Mouse (Mus musculus) megakaryocyte-erythroid progenitor cell, adult 5-6 weeks (primary cell): ENCODE results near the gene Camk2n2. TPM values are rescaled to one million over a fixed set of nuclear protein-coding genes. Genes with fewer than 3 reads are reported as not detected.
"Not testable (repeated sequence)": the region's sequence is repeated elsewhere in the genome, so short reads cannot be mapped to it uniquely, and the experiment has no call there.

Experiments used
- ATAC-seq: replicated peaks from 2 replicates; pipeline ENCODE4 v1.8.0; 2016; ENCODE audit warnings: mild to moderate bottlenecking, inconsistent platforms; ENCODE audit not compliant: severe bottlenecking, poor library complexity, low FRiP score, low TSS enrichment
- total RNA-seq, 2 experiments: library from RNA; stranded (forward) in 1 of 2; stranded (reverse) in 1 of 2; fragments of 200-1000, 215-1000 nt in 1 of 2; fragments of >200 nt in 1 of 2; fragmentation: Nextera tagmentation in 1 of 2; gene quantifications; 2 replicates each; pipeline ENCODE4 v1.2.3; 2014 to 2017

The Camk2n2 gene
- not detected in 2 replicates for total RNA-seq (2014; fragmentation: Nextera tagmentation)
- total RNA-seq (2017): not detected in 2 replicates

DNA sequence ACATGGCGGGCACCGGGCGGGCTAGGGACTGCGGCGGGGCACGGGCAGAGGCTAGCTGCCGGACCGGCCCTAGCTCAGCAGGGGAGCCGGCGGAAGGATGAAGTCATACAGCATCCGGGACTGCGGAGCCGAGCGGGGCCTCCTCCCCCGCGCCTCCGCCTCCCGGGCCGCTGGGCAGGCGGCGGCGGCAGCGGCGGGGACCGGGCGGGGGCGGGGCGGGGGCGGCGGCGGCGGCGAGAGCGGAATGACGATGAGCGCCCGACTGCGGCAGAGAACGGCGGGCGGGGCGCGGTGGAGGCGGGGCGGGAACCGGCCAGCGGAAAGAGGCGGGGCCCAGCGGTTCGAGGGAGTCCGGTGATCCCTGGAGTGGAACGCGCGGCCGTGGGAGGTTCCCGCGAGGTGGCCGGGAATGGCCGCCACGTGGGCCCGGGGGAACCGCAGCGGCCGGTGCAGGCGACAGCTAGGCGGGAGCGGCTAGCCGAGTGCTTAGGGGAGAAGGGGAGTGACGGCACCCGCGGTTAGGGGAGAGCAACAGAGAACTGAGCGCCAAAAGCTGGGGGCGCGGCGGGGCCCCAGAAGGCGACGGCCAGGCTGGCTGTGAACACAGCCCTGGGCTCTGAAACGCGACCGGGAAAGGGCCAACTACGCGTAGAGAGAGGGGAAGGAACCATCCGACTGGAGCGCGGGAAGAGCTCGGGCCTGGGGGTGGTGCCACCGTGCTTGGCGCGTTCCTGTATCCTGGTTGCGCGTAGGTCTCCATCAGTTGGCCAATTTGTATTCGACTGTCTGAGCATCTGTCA is at the start of gene Camk2n2:
TSS of gene Camk2n2 (minus strand) at position 97 of the 800 bp plus-strand sequence.
- 0 out of 2 replicates have a peak, but pooled peaks have one; percentile 15 for ATAC-seq

DNA sequence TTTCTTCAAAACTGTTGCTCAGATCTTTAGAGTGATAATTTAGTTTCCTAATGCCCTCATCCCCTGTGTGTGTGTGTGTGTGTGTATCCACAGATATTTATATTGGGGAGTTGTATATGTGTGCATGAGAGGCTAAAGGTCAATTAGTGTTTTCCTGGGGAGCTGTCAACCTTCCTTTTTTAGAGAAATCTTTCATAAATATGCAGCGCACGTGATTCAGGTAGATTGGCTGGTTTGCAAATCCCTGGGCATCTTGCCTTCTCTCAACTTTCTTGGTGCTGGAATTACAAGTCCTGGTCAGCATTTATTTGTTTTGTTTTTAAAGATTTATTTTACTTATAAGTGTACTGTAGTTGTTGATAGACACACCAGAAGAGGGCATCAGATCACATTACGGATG is 49.2 kb upstream of the Camk2n2 start:
- ATAC-seq: no peak

DNA sequence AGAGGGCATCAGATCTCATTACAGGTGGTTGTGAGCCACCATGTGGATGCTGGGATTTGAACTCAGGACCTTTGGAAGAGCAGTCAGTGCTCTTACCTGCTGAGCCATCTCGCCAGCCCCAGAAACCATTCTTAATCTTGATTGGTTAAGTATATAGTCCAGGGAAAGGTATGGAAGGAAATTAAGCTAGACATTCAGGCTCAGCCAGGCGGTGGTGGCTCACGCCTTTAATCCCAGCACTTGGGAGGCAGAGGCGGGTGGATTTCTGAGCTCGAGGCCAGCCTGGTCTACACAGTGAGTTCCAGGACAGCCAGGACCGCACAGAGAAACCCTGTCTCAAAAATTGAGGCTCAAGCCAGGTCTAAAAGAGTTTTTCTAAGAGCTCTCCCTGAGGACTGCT is 46.9 kb upstream of the Camk2n2 start, which contains the start of gene Eif4g1:
TSS of gene Eif4g1 (plus strand) at position 301 of the 400 bp plus-strand sequence.
- not testable (repeated sequence) for ATAC-seq

DNA sequence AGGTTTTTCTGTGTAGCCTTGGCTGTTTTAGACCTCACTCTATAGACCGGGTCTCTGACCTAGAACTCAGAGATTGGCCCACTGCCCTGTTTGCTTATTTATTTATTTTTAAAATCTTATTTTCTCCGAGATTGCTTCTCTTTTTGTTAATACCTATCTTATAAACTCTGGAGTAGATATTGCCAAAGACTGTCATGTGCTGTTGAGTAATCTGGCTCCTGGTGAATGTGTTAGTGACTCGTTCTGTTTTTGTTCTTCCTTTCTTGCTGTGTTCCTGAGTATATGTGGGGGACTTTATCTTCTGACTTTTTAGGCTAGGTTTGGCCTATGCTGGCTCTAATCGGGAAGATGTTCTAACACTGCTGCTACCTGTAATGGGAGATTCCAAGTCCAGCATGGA is 36.6 kb upstream of the Camk2n2 start:
- ATAC-seq: no peak

DNA sequence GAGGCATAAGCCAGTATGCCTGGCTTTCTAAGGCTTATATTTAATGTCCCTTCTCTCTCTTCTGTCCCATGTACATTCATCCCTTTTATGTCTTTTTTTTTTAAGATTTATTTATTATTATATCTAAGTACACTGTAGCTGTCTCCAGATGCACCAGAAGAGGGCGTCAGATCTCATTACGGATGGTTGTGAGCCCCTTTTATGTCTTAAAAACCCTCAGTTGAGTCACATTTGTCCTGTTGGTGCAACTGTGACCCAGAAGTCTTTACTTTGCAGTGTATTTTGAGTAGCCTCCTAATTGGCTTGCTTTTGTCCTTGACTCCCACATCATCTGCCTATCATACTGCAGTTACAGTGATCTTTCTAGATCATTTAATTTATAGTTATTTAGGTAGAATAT is 32.2 kb upstream of the Camk2n2 start:
- ATAC-seq: no peak

DNA sequence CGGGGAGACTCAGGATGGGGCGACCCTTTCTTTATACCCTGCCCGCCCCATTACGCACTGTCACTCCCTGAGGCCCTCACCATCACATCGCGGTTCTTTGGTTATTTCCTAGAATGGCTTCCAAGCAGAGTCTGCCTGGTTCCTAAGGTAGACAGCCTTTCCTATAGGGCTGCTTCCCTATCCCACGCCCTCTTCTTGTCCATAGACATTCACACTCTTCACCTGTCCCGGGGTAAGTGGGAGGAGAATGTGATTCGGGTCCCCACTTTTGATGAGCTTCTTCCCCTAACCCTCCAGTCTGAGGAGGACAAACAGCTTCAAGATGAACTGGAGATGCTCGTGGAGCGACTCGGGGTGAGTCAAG is 30.8 kb upstream of the Camk2n2 start:
- ATAC-seq: no peak

DNA sequence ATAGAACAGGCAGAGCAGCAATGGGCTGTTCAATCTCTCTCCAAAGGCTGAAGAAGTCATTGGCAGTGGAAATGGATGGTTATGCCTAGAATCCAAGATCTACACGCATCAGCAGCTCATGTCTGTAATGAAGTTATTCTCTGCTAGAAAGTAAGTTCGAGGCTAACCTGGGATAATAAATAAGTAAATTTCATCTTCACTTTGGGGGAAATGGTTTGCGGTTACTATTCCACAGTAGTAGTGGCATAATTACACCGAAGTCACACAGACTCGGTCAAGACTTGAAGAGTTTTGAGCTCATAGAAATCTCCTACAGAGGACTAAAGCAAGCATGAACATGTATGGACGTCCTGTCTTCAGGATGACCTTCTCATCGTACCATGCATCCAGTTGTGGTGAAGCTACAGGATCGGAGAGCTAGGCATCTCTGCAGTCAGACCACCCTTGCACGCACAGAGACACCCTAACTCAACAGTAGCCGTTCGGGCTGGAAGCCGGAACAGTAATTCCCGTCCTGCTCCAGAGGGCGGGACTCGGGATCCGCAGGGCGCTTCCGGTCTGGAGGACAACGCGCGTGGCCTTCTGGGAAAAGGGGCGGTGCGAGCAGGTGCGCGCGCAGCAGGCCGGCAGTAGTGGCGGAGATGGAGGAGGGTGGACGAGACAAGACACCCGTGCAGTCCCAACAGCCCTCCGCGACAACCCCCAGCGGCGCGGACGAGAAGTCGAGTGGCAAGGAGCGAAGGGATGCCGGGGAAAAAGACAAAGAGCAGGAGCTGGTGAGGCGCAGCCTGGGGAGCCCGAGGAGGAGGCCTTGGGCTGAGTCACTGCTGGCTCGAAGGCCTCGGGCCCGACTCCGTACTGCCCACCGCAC is 30.2 kb upstream of the Camk2n2 start, which contains the start of gene Psmd2:
TSS of gene Psmd2 (plus strand) at position 577 of the 871 bp plus-strand sequence.
- peak; percentile 98 for ATAC-seq

DNA sequence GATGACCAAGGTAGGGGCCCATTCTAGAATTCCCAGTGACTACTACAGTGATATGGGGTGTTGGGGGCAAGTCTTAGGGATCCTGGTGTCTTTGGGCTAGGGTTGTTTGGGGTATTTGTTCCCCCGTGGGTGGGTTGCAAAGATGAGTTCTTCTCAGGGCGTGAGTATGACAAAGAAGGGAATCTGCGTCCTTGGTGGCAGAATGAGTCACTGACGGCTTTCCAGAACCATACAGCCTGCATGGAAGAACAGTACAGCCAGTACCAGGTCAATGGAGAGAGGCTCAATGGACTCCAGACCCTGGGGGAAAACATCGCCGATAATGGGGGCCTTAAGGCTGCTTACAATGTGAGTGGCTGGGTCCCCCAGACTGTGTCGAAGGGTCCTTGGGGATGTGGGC is 22.8 kb upstream of the Camk2n2 start:
- no peak for ATAC-seq

DNA sequence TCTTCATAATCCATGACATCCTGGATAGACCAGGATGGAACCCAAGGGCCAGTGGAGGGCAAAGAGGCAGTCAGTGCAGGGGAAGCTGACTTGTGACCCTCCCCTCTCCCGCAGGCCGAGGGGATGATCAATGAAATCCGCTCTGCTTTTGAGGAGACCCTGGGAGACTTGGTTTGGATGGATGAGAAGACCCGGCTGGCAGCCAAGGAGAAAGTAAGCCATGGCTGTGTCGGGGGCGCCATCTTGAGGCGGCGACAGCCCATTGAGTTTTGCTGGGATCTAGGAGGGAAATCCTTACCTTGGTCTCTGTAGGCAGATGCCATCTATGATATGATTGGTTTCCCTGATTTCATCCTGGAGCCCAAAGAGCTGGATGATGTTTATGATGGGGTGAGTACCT is 21.1 kb upstream of the Camk2n2 start:
- ATAC-seq: peak; percentile 70; the same call in 1 of the 2 replicates

DNA sequence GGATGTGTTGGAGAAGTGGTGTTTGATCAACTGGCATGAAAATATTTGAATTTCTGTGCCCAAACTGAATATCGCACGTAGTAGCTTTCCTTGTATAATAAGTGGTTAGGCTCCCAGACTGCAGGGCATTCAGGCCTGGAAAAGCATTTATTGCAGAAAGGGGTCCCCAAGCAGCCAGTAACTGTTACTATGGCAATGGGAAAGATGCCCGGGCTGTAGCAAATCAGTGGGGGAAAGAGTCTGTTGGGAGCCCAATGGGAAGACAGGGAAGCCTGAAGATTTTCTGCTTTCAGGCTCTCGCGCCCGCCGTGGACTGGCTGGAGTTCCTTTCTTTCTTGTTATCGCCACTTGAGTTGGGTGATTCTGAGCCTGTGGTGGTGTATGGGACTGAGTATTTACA is 17.3 kb upstream of the Camk2n2 start:
- ATAC-seq: no peak

DNA sequence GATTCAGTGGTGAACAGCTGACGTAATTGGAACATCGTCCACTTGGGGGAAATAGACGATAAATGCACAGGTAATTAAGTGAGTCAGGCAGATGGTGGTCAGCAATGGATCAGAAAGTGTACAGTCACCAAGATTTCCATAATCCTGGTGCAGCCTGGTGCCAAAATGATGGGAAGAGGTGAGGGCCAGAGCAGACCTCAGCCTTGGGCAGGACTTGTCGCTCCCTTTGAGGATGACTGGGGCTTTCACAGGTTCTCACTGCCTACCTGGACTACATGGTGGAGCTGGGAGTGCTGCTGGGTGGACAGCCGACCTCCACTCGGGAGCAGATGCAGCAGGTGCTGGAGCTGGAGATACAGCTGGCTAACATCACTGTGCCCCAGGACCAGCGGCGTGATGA is 16.3 kb upstream of the Camk2n2 start:
- ATAC-seq: no peak

DNA sequence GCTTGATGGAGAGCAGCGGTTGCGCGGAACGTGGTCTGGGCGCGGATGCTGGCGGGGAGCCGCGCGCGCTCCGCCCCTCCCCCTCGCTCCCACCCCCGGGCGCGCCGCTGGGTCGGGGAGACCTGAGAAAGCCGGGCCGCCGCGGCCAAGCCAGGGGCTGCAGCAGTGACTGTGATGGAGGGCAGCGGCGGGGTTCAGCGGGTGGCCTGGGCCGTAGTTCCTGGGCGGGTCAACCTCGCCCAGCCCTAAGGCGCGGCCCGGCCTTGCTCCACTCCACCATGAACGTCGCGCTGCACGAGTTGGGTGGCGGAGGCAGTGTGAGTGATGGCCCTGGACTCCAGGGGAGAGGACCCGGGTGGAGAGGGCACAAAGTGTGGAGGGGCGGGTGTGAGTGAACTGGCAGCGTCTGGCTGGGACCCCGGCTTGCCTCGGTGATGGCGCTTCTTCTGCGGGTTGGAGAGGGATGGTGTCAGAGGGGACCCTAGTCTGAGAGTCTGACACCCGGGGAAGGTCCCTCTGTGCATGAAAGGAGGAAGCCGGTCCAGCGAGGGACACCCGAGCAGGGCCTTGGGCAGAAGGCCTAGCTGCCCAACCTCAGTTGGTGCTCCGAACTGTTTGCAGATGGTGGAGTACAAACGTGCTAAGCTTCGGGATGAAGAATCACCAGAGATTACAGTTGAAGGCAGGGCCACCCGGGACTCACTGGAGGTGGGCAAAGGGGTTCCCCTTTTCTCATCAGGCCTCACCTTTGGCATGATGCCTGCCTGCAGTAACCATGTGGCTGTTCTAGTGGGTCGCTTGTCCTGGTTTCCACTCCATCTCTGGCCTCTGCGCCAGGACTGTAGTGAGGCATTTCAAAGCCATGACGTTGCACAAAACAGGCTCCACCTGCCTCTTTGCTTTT is 8.9 kb upstream of the Camk2n2 start, which contains the start of gene Ece2:
TSS of gene Ece2 (plus strand) at position 98 of the 904 bp plus-strand sequence.
- ATAC-seq: no peak

DNA sequence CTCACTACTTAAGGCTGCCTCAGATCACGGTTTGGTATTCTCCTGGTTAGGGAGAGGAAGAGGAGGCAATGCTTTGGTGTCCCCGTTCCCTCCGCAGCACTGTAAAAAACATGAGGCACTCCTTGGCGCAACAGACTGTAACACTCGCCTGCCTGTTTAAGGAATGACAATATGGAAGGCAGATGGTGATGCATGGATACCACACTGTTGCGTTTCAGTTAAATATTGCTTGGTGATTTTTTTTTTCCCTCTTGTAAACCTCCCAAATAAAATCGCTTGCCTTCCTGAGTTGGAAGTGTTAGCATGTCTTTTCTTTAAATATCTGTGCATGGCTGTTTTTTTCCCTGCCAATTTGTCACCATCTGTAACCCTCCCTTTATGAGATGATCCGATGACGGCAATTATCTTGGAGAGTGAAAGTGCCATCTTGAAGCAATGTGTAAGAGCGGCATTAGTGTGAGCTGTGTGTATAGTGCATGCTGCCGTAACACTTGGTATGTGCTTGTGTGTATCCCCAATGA is 7.8 kb upstream of the Camk2n2 start:
- no peak for ATAC-seq

DNA sequence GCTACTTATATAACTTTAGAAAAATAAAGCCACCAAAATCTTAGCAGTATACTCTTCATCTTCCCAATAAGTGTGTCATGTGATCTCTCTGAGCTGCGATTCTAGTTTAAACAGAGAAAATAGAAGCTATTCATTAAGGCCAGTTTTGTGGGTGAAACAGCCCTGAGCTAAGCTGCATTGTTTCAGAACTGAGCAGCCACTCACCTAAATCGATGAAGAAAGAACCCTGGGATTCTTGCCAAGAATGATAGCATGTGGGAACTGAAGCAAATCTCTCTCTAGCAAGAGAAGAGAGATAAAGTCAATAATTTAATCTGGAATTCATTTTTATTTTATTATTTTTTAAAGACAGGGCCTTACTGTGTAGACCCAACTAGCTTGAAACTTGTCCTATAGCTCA is 2.1 kb upstream of the Camk2n2 start:
- no peak for ATAC-seq

DNA sequence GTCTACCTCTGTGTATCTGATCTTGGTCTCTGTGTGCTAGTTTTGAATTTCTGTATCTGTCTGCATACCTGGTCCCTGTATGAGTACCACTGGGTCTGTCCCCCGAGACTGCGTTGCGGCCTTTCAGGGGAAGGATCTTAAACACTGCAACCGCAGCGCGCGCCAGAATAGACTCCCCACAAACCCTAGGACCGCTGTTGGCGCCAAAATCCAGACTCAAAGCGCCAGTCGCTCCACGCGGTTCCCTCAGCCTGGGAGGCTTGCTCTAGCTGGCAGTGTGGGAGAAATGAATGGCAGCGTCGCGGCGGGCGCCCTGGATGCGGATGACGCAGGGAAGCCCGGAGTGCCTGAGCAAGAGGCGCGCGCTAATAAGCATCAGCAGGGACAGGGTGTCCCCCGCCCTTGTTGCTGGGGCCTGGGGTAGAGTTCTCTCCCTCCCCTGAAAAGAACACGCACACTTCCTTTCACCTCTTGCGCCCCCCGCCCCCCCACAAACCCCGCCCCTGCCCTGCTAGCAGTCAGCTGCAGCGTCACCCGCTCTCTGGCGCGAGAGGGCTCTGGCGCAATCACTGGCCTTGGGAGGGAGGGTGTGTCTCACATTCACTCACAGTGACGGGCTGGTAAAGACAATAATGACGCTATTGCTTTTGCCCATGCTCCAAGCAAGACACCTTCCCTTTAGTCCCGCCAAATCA is 1.1 kb upstream of the Camk2n2 start:
- 0 out of 2 replicates have a peak, but pooled peaks have one; percentile 3 for ATAC-seq

DNA sequence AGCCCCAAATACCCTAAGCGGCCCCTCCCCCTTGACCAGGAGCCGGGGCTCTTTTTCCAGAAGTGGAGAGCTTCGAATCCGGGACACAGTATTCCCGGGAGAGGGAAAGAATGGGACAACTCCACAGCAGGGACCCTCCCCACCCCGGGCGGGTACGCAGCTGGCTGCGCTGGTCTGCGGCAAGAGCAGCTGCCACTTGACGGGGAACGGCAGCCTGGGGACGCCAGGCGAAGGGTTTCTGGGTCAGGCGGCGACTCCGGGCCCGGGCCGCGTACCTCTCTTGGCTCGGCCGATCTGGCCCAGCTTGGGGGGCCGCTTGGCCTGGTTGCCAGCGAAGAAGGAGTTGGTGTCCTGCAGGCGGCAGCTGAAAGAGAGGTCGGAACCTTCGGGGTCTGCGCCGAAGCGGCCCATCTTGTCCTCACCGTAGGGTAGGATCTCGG is 316 bp downstream of the Camk2n2 start:
- no peak for ATAC-seq

DNA sequence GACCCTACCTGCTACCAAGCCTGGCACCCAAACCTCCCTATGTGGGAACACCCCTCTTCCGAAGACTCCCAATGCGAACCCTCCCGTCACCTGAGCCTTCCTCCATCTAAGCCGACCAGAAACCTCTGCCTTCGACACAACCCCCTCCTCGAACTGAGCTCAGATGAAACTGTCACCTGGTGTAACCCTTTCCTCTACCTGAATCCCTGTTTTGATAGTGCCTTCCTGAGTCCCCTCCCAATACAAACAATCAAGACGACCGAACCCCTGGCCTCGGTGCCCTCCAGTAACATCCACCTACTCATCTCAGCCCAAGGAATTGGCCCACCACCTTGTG is 720 bp downstream of the Camk2n2 start:
- ATAC-seq: no peak

DNA sequence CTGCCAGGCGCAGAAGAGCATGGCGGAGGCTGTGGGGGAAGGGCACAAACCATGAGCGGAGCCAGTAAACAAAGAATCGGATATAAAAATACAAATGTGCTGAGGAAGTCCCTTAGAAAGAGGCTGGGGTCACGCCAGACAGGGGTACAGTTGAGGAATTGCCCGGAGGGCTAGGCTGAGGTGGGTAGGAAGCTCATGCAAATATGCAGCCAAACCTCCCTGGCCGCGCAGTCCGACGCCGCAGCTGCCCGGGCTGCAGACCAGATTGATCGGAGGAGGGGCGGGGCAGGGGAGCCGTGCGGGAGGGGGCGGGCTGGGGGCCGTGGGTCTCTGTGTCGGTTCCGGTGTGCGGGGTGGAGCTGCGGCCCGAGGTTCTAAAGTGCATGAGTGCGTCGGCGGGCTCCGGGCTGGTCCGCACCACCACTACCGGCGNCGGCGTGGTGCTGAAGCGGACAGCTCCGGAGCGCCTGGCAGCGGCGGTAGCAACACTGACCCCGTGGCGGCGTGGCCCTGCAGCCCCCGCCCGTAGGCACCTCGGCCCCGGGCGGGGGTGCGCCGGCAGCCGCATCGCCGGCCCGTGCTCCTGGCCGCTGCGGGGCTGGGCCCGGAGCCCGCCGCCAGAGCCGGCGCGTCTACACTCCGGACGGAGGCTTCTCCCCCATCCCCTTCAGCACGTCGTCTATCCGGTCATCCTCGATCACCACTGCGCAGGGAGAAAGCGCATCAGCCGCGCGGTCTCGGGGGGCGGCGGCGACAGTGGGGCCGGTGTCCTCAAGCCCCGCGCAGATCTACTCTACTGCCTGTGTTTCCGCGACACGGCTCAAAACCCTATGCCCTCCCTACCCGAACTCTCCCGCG is 1.3 kb downstream of the Camk2n2 start:
- ATAC-seq: peak; percentile 68
